Mouse (Mus musculus): ENCODE results near the gene Ccnt1. TPM values are rescaled to one million over a fixed set of nuclear protein-coding genes. Genes with fewer than 3 reads are reported as not detected.

Ccnt1 gene
- polyA plus RNA-seq, 1 experiment from 2014 or later, result 61.4 TPM

- ATAC-seq (replicated peaks; ENCODE audit: insufficient number of reproducible peaks, low FRiP score, low TSS enrichment, low read depth), result no peak
- H3K27ac ChIP-seq (replicated peaks; ENCODE audit: low read depth, low read length), result no peak overlapping the region
- H3K36me3 ChIP-seq (replicated peaks; ENCODE audit: control insufficient read depth, insufficient read depth, low read depth, low read length), result peaks cover 24% of the 10 kb centered on the region
- no peaks in the 10 kb centered on the region for H3K4me1 ChIP-seq (ENCODE audit: control insufficient read depth, insufficient read depth, low read length)
- no peaks in the 10 kb centered on the region for H3K9me3 ChIP-seq (replicated peaks; ENCODE audit: control insufficient read depth, low read length)
- no peak overlapping the region for H3K4me2 ChIP-seq (ENCODE audit: low read depth, low read length)
- 96% methylated on average over 4 of the region's 4 CpGs for WGBS
- no peak for DNase-seq (ENCODE audit: low spot score)
- no peak overlapping the region for H3K4me3 ChIP-seq (ENCODE audit: low read depth, low read length)
- no peak overlapping the region for H3K9ac ChIP-seq (replicated peaks; ENCODE audit: low read length)
- H3K27me3 ChIP-seq (ENCODE audit: control insufficient read depth, insufficient read depth, low read length), result no peaks in the 10 kb centered on the region
These were observed 14.8 kb downstream of the Ccnt1 start for GRCm38 (mm10) chr15:98555881-98556280.

GRCm38 (mm10) chr15:98552758-98553157, 18.0 kb downstream of the Ccnt1 start:
- DNase-seq (ENCODE audit: low spot score), result no peak
- Histone ChIP-seq H3K4me3 (ENCODE audit: low read depth, low read length) (no peak overlapping the region), H3K4me1 (ENCODE audit: control insufficient read depth, insufficient read depth, low read length) (no peaks in the 10 kb centered on the region), H3K9ac (replicated peaks; ENCODE audit: low read length) (no peak overlapping the region), H3K27ac (replicated peaks; ENCODE audit: low read depth, low read length) (no peak overlapping the region), H3K27me3 (ENCODE audit: control insufficient read depth, insufficient read depth, low read length) (no peaks in the 10 kb centered on the region), H3K9me3 (replicated peaks; ENCODE audit: control insufficient read depth, low read length) (no peaks in the 10 kb centered on the region), H3K4me2 (ENCODE audit: low read depth, low read length) (no peak overlapping the region), H3K36me3 (replicated peaks; ENCODE audit: control insufficient read depth, insufficient read depth, low read depth, low read length) (peaks cover 21% of the 10 kb centered on the region)
- no peak for ATAC-seq (replicated peaks; ENCODE audit: insufficient number of reproducible peaks, low FRiP score, low TSS enrichment, low read depth)
- WGBS, result 84% methylated on average over 2 of the region's 2 CpGs

GRCm38 (mm10) chr15:98546843-98547242, 23.9 kb downstream of the Ccnt1 start:
- Histone ChIP-seq H3K36me3 (replicated peaks; ENCODE audit: control insufficient read depth, insufficient read depth, low read depth, low read length) (peaks cover 29% of the 10 kb centered on the region), H3K9ac (replicated peaks; ENCODE audit: low read length) (no peak overlapping the region), H3K27me3 (ENCODE audit: control insufficient read depth, insufficient read depth, low read length) (no peaks in the 10 kb centered on the region), H3K9me3 (replicated peaks; ENCODE audit: control insufficient read depth, low read length) (no peaks in the 10 kb centered on the region), H3K4me3 (ENCODE audit: low read depth, low read length) (no peak overlapping the region), H3K4me1 (ENCODE audit: control insufficient read depth, insufficient read depth, low read length) (no peaks in the 10 kb centered on the region), H3K27ac (replicated peaks; ENCODE audit: low read depth, low read length) (no peak overlapping the region), H3K4me2 (ENCODE audit: low read depth, low read length) (no peak overlapping the region)
- no peak for DNase-seq (ENCODE audit: low spot score)
- no peak for ATAC-seq (replicated peaks; ENCODE audit: insufficient number of reproducible peaks, low FRiP score, low TSS enrichment, low read depth)
- WGBS, result 93% methylated on average over 5 of the region's 5 CpGs

GRCm38 (mm10) chr15:98545151-98545550, 25.6 kb downstream of the Ccnt1 start:
- peaks cover 21% of the 10 kb centered on the region for H3K36me3 ChIP-seq (replicated peaks; ENCODE audit: control insufficient read depth, insufficient read depth, low read depth, low read length)
- no peak overlapping the region for H3K4me3 ChIP-seq (ENCODE audit: low read depth, low read length)
- H3K4me2 ChIP-seq (ENCODE audit: low read depth, low read length), result no peak overlapping the region
- no peak for DNase-seq (ENCODE audit: low spot score)
- H3K27me3 ChIP-seq (ENCODE audit: control insufficient read depth, insufficient read depth, low read length), result no peaks in the 10 kb centered on the region
- ATAC-seq (replicated peaks; ENCODE audit: insufficient number of reproducible peaks, low FRiP score, low TSS enrichment, low read depth), result no peak
- 94% methylated on average over 3 of the region's 3 CpGs for WGBS
- no peaks in the 10 kb centered on the region for H3K4me1 ChIP-seq (ENCODE audit: control insufficient read depth, insufficient read depth, low read length)
- no peaks in the 10 kb centered on the region for H3K9me3 ChIP-seq (replicated peaks; ENCODE audit: control insufficient read depth, low read length)
- H3K27ac ChIP-seq (replicated peaks; ENCODE audit: low read depth, low read length), result no peak overlapping the region
- H3K9ac ChIP-seq (replicated peaks; ENCODE audit: low read length), result no peak overlapping the region

GRCm38 (mm10) chr15:98543341-98543740, 27.4 kb downstream of the Ccnt1 start:
- H3K27ac ChIP-seq (replicated peaks; ENCODE audit: low read depth, low read length), result no peak overlapping the region
- no peak overlapping the region for H3K4me3 ChIP-seq (ENCODE audit: low read depth, low read length)
- WGBS, result 94% methylated on average over 4 of the region's 4 CpGs
- no peaks in the 10 kb centered on the region for H3K9me3 ChIP-seq (replicated peaks; ENCODE audit: control insufficient read depth, low read length)
- no peaks in the 10 kb centered on the region for H3K27me3 ChIP-seq (ENCODE audit: control insufficient read depth, insufficient read depth, low read length)
- no peaks in the 10 kb centered on the region for H3K4me1 ChIP-seq (ENCODE audit: control insufficient read depth, insufficient read depth, low read length)
- no peak overlapping the region for H3K9ac ChIP-seq (replicated peaks; ENCODE audit: low read length)
- no peak for ATAC-seq (replicated peaks; ENCODE audit: insufficient number of reproducible peaks, low FRiP score, low TSS enrichment, low read depth)
- no peak for DNase-seq (ENCODE audit: low spot score)
- no peak overlapping the region for H3K4me2 ChIP-seq (ENCODE audit: low read depth, low read length)
- H3K36me3 ChIP-seq (replicated peaks; ENCODE audit: control insufficient read depth, insufficient read depth, low read depth, low read length), result peaks cover 24% of the 10 kb centered on the region

GRCm38 (mm10) chr15:98541064-98541463, 29.7 kb downstream of the Ccnt1 start:
- H3K4me1 ChIP-seq (ENCODE audit: control insufficient read depth, insufficient read depth, low read length), result no peaks in the 10 kb centered on the region
- ATAC-seq (replicated peaks; ENCODE audit: insufficient number of reproducible peaks, low FRiP score, low TSS enrichment, low read depth) (no peak), DNase-seq (ENCODE audit: low spot score) (no peak)
- no peaks in the 10 kb centered on the region for H3K27me3 ChIP-seq (ENCODE audit: control insufficient read depth, insufficient read depth, low read length)
- H3K36me3 ChIP-seq (replicated peaks; ENCODE audit: control insufficient read depth, insufficient read depth, low read depth, low read length), result peaks cover 24% of the 10 kb centered on the region
- H3K4me2 ChIP-seq (ENCODE audit: low read depth, low read length), result no peak overlapping the region
- no peaks in the 10 kb centered on the region for H3K9me3 ChIP-seq (replicated peaks; ENCODE audit: control insufficient read depth, low read length)
- H3K27ac ChIP-seq (replicated peaks; ENCODE audit: low read depth, low read length), result no peak overlapping the region
- H3K4me3 ChIP-seq (ENCODE audit: low read depth, low read length), result no peak overlapping the region
- WGBS, result 92% methylated on average over 6 of the region's 6 CpGs
- H3K9ac ChIP-seq (replicated peaks; ENCODE audit: low read length), result no peak overlapping the region

GRCm38 (mm10) chr15:98537923-98538322, 32.8 kb downstream of the Ccnt1 start:
- H3K9ac ChIP-seq (replicated peaks; ENCODE audit: low read length), result no peak overlapping the region
- peaks cover 7% of the 10 kb centered on the region for H3K36me3 ChIP-seq (replicated peaks; ENCODE audit: control insufficient read depth, insufficient read depth, low read depth, low read length)
- H3K4me1 ChIP-seq (ENCODE audit: control insufficient read depth, insufficient read depth, low read length), result no peaks in the 10 kb centered on the region
- ATAC-seq (replicated peaks; ENCODE audit: insufficient number of reproducible peaks, low FRiP score, low TSS enrichment, low read depth) (no peak), DNase-seq (ENCODE audit: low spot score) (no peak)
- H3K4me3 ChIP-seq (ENCODE audit: low read depth, low read length), result no peak overlapping the region
- no peak overlapping the region for H3K4me2 ChIP-seq (ENCODE audit: low read depth, low read length)
- H3K27ac ChIP-seq (replicated peaks; ENCODE audit: low read depth, low read length), result no peak overlapping the region
- no peaks in the 10 kb centered on the region for H3K9me3 ChIP-seq (replicated peaks; ENCODE audit: control insufficient read depth, low read length)
- no peaks in the 10 kb centered on the region for H3K27me3 ChIP-seq (ENCODE audit: control insufficient read depth, insufficient read depth, low read length)
- WGBS, result 74% methylated on average over 4 of the region's 4 CpGs

GRCm38 (mm10) chr15:98536828-98537510, 33.8 kb downstream of the Ccnt1 start:
- Histone ChIP-seq H3K9ac (replicated peaks; ENCODE audit: low read length) (no peak overlapping the region), H3K4me1 (ENCODE audit: control insufficient read depth, insufficient read depth, low read length) (no peaks in the 10 kb centered on the region), H3K27ac (replicated peaks; ENCODE audit: low read depth, low read length) (no peak overlapping the region), H3K27me3 (ENCODE audit: control insufficient read depth, insufficient read depth, low read length) (no peaks in the 10 kb centered on the region), H3K4me2 (ENCODE audit: low read depth, low read length) (no peak overlapping the region), H3K36me3 (replicated peaks; ENCODE audit: control insufficient read depth, insufficient read depth, low read depth, low read length) (peaks cover 4% of the 10 kb centered on the region), H3K4me3 (ENCODE audit: low read depth, low read length) (no peak overlapping the region), H3K9me3 (replicated peaks; ENCODE audit: control insufficient read depth, low read length) (no peaks in the 10 kb centered on the region)
- no peak for DNase-seq (ENCODE audit: low spot score)
- no peak for ATAC-seq (replicated peaks; ENCODE audit: insufficient number of reproducible peaks, low FRiP score, low TSS enrichment, low read depth)
- WGBS, result 81% methylated on average over 8 of the region's 8 CpGs
